Mouse (Mus musculus) embryonic facial prominence, embryonic 12.5 days (tissue): ENCODE results near the gene Akap5. TPM values are rescaled to one million over a fixed set of nuclear protein-coding genes. Genes with fewer than 3 reads are reported as not detected.

ENCODE experiments used
- ATAC-seq: fragments of 200-750 bp; cut with Nextera tagmentation; 2 replicates; pipeline ENCODE4 v1.8.0; 2017; ENCODE audit not compliant: insufficient number of reproducible peaks, insufficient read depth, low FRiP score, low TSS enrichment
- H3K27ac ChIP-seq: fragments of 300-500 bp; sonication (generic); 2 replicates; pipeline ENCODE4 v1.5.1; 2016; ENCODE audit warnings: mild to moderate bottlenecking
- H3K27me3 ChIP-seq: fragments of 300-500 bp; sonication (generic); 2 replicates; pipeline ENCODE4 v1.6.1; 2016; ENCODE audit warnings: mild to moderate bottlenecking, moderate library complexity
- H3K36me3 ChIP-seq: fragments of 300-500 bp; sonication (generic); 2 replicates; pipeline ENCODE4 v1.6.1; 2016; ENCODE audit warnings: mild to moderate bottlenecking
- H3K4me1 ChIP-seq: fragments of 300-500 bp; sonication (generic); 2 replicates; pipeline ENCODE4 v1.6.1; 2016
- H3K4me2 ChIP-seq: fragments of 300-500 bp; sonication (generic); replicated peaks from 2 replicates; pipeline ENCODE4 v1.6.1; 2016; ENCODE audit warnings: mild to moderate bottlenecking, moderate library complexity
- H3K4me3 ChIP-seq: fragments of 300-500 bp; sonication (generic); 2 replicates; pipeline ENCODE4 v1.5.1; 2016; ENCODE audit warnings: mild to moderate bottlenecking
- H3K9ac ChIP-seq: fragments of 300-500 bp; sonication (generic); 2 replicates; pipeline ENCODE4 v1.6.1; 2016; ENCODE audit warnings: mild to moderate bottlenecking, moderate library complexity
- H3K9me3 ChIP-seq: fragments of 300-500 bp; sonication (generic); 2 replicates; pipeline ENCODE4 v1.6.1; 2016; ENCODE audit warnings: mild to moderate bottlenecking, moderate library complexity
- WGBS: fragments of 180-500 bp; shearing (Covaris S2); methylation state at CpG from one replicate; pipeline ENCODE4 v1.1.7; 2016; 5-methylcytosine and 5-hydroxymethylcytosine counted together
- polyA plus RNA-seq: library from polyadenylated mRNA; unstranded; fragments of >200 nt; fragmentation: Nextera tagmentation; extraction: Ambion mirVana; gene quantifications from 2 replicates; pipeline ENCODE4 v1.2.1, GENCODE M21; 2016

Akap5 gene
- polyA plus RNA-seq, 1 experiment from 2014 or later: 2.3 TPM

DNA sequence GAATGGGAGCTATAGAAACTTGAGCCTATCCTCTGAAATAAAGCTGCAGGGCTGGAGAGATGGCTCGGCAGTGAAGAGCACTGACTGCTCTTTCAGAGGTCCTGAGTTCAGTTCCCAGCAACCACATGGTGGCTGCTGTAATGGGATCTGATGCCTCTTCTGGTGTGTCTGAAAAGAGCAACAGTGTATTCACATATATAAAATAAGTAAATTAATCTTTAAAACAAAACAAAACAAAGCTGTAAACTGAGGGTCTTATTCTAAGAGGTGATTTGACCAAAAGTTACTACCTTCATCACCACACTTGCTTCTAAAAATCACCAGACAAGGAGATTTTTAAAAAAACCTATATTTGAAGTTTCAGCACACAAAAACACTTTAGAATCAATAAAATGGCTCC lies 36.2 kb downstream of the Akap5 start:
- Histone ChIP-seq H3K4me1 (0 out of 2 replicates have a peak, but pooled peaks cover under 1% of the 10 kb centered on the region), H3K9ac (no peak overlapping the region), H3K27ac (no peak overlapping the region), H3K27me3 (no peaks in the 10 kb centered on the region), H3K9me3 (no peaks in the 10 kb centered on the region), H3K4me2 (no peak overlapping the region), H3K36me3 (no peaks in the 10 kb centered on the region), H3K4me3 (no peak overlapping the region)
- no peak for ATAC-seq
- WGBS: 53% methylated on average over 1 of the region's 1 CpGs

DNA sequence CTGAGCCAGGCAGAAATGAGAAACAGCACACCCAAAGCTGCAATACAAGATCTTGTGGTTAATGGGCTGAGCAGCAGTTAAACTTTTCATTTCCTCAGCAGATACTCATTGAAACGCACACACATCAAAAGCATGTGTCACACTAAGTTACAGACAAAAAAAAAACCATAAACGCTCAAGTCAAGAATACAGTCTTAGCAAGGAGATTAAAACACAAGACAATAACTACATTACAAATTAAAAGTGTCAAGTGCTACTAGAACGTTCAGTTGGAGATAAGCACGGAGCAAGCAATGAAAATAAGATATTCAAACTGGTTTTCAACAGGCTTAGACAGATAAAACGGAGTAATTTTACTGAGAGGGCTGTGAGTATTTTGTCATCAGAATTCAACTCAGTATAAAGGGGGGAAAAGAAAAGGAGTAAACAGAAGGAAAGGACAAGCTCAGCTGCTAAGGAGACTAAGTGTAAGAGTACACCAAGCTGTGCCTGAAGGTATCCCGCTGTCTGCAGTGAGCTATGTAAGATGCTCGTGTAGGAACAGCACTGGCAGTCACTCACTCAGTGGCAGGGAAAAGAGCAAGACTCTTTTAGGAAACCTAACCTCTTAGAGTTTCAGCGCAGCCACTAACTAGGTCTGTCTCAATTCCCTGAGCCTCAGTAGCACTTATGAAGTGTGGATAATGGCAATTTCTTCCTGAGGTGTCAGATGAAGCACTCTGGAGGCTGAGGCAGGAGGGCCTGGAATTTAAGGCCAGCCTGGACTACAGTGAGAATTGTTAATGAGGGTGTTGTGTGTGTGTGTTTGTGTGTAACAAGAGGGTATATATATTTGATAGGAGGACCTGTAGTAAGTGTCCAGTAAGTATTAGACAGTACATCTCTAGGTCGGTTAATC lies 37.0 kb downstream of the Akap5 start:
- no peak overlapping the region for H3K4me2 ChIP-seq
- no peak overlapping the region for H3K4me3 ChIP-seq
- no peak for ATAC-seq
- H3K9ac ChIP-seq: no peak overlapping the region
- H3K27ac ChIP-seq: 0 out of 2 replicates have a peak overlapping the region, but pooled peaks have one; percentile 17
- 0 out of 2 replicates have a peak, but pooled peaks cover 7% of the 10 kb centered on the region for H3K4me1 ChIP-seq
- H3K36me3 ChIP-seq: no peaks in the 10 kb centered on the region
- 54% methylated on average over 9 of the region's 9 CpGs for WGBS
- H3K9me3 ChIP-seq: no peaks in the 10 kb centered on the region
- no peaks in the 10 kb centered on the region for H3K27me3 ChIP-seq

DNA sequence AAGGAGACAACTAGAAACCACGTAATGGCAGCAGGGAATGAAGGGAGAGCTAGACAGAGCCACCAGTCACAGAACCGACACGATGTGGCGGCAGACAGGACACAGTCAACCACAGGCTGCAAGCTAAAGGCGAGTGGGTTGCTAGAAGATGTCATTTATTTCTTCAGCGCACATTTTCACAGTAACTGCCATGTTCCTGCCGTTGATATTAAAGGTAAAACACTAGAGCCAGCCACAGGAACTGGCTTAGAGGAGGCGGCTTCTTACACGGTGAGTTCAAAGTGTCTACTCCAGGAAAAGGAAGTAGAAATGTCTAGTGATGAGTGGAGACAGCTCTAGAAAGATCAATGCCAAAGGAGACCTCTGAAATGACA lies 37.6 kb downstream of the Akap5 start:
- Histone ChIP-seq H3K27me3 (no peaks in the 10 kb centered on the region), H3K36me3 (no peaks in the 10 kb centered on the region), H3K4me2 (no peak overlapping the region), H3K9ac (no peak overlapping the region), H3K4me1 (peaks cover 13% of the 10 kb centered on the region), H3K27ac (0 out of 2 replicates have a peak overlapping the region, but pooled peaks have one; percentile 17), H3K9me3 (no peaks in the 10 kb centered on the region), H3K4me3 (no peak overlapping the region)
- no peak for ATAC-seq
- 88% methylated on average over 9 of the region's 9 CpGs for WGBS

DNA sequence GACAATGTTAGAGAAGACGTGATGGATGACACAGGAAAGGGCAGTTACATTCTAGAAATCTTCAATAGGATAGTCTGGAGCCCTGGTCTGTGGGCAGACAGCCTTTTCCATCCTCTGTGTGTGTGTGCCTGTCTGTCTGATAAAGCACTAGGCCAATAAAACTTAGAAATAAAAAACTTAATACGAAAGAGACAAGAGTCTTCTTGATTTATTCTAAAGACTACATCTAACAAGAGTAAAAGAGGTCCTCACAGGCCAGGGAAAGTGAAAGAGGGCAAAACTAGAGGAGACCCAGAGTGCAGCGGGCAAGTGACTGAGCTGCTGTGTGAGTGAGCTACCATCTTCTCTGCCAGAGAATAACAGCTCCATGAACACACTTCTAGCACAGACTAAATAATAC lies 41.6 kb downstream of the Akap5 start:
- Histone ChIP-seq H3K4me3 (no peak overlapping the region), H3K36me3 (no peaks in the 10 kb centered on the region), H3K27me3 (no peaks in the 10 kb centered on the region), H3K9ac (no peak overlapping the region), H3K27ac (no peak overlapping the region), H3K4me2 (no peak overlapping the region), H3K4me1 (peaks cover 25% of the 10 kb centered on the region), H3K9me3 (no peaks in the 10 kb centered on the region)
- ATAC-seq: no peak
- 87% methylated on average over 3 of the region's 3 CpGs for WGBS

DNA sequence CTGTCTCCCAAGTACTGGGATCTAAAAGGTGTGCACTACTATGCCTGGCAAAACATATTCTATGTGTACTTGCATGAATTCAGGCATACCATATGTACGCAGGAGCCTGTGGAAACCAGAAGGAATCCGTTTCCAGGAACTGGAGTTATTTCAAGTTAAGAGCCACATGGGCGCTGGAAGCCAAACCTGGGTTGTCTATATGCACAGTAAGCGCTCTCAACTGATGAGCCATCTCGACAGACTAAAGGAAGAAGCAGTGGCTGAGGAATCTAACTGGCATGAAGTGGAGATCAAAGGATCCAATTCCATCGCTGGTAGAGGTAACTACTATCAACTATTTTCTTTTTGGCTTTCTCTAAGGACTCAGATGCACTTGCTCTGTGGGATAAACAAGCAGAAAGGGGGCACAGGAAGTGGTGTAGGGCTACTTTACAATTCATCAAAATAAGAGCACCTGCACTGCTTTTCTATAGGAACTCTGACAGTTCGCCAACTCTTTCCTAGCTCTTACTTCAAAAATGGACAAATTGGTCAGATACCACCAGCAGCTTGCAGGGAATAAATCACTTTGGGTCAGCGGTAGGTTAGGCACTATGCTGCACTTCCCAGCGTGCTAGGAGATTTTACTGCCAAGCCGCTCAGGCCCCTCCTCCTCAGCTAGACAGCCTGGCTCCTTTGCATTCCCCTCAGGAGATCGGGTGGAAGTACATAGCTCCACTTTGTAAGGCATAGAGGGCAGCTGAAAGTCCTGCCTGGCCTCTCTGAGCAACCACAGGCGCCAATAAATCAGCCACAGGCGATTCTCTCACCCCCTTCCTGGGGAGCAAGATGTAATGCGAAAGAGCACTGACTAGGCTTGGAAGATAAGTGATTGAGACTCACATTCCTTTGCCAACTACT lies 42.7 kb downstream of the Akap5 start:
- 23% methylated on average over 14 of the region's 14 CpGs for WGBS
- H3K9ac ChIP-seq: no peak overlapping the region
- H3K27me3 ChIP-seq: no peaks in the 10 kb centered on the region
- H3K4me2 ChIP-seq: peak overlapping the region; percentile 81
- no peaks in the 10 kb centered on the region for H3K36me3 ChIP-seq
- peak overlapping the region; percentile 75; the same call in 1 of the 2 replicates for H3K4me3 ChIP-seq
- no peak for ATAC-seq
- peaks cover 35% of the 10 kb centered on the region for H3K4me1 ChIP-seq
- H3K9me3 ChIP-seq: no peaks in the 10 kb centered on the region
- H3K27ac ChIP-seq: 0 out of 2 replicates have a peak overlapping the region, but pooled peaks have one; percentile 8

DNA sequence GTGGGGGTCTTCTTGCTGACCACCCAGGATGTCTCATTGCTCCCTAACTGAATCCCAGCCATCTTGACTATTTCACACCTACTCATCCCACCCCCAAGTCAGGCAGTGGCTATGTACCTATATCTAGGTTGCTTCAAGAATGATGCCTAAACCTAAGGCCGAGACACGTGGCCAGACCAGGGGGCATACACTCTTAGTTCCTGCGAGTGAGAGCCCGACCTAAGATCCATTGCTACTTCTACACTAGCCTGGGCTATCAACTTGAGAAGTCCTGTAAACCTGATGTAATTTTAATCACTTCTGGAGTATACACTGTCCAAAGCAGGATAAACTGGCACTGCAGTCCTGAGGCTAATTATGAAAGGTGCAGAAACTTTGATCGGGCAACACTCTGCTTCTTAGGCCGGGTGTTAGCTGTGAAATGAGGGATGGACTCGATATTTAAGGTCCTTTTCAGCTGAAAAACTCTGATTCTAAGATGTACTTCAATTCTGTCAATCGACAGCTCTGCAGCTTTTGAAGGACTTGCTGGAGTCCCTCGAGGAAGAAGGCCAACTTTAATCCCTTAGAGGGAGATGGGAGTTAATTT lies 43.6 kb downstream of the Akap5 start:
- 13% methylated on average over 9 of the region's 9 CpGs for WGBS
- Histone ChIP-seq H3K4me3 (peak overlapping the region; percentile 75), H3K9ac (peak overlapping the region; percentile 97), H3K4me1 (peaks cover 42% of the 10 kb centered on the region), H3K27me3 (no peaks in the 10 kb centered on the region), H3K36me3 (no peaks in the 10 kb centered on the region), H3K27ac (peak overlapping the region; percentile 100), H3K4me2 (peak overlapping the region; percentile 81), H3K9me3 (no peaks in the 10 kb centered on the region)
- ATAC-seq: no peak

DNA sequence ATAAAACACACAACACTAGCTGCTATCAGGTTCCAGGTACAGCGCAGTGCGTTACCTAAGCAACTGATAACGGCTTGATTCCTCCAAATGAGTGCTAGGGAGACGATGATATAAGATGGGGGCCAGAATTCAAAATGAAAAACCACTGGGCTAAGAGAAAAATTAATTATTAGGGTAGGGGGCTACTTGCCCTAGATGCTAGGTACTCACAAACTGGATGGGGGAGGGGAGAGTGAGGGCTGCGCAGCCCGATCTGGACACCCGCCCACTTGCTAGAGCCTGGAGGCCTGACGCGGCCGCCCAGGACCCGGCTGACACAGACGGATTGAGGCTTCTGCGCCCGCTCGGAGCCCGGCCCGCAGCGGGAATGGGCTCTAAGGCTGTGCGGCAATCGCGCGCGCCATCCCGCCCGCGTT lies 44.1 kb downstream of the Akap5 start:
- WGBS: under 1% methylated on average over 26 of the region's 26 CpGs
- peaks cover 42% of the 10 kb centered on the region for H3K4me1 ChIP-seq

DNA sequence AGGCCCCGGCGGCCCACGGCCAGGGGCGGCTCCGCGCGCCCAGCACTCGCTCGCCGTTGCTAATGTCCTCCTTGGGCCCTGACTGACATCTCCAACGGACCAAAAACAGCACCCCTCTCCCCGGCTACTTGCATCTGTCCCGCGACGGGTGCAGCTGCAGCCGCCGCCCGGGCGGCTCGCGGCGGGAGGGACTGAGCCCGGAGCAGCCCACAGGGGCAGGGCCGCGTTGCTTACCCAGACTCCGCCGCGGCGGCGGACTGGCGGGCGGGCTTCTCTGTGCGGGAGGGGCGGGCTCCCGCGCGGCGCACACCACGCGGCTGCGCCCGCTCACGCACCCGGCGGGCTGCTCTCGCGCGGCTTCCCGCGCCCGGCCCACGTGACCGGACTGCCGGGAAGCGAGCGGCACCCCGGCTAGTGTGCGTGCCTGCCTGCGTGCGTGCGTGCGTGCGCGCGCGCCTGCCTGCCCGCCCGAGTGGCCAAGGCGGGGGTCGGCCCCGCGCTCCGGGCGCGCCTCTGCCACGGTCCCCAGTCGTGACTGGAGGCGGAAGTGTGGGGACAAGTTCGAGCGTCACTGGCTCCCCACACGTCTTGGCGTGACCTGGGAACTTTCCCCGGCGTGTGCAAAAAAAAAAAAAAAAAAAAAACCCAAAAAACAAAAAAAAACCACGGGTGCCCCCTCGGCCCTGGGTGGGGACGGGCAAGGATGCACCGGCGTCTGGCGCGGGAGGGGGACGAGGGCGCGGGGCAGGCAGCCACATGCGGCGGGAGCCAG lies 44.7 kb downstream of the Akap5 start, which contains the start of gene Zbtb25:
Zbtb25 (minus strand) TSS at position 397 of the 772 bp plus-strand sequence.
- H3K36me3 ChIP-seq: no peaks in the 10 kb centered on the region
- peaks cover 45% of the 10 kb centered on the region for H3K4me1 ChIP-seq
- peak within 1 kb of the TSS; percentile 75 for H3K4me3 ChIP-seq
- peak; percentile 75 for ATAC-seq
- peak within 1 kb of the TSS; percentile 97 for H3K9ac ChIP-seq
- H3K27ac ChIP-seq: peak within 1 kb of the TSS; percentile 100
- H3K4me2 ChIP-seq: peak within 1 kb of the TSS; percentile 81
- H3K27me3 ChIP-seq: no peaks in the 10 kb centered on the region
- H3K9me3 ChIP-seq: no peaks in the 10 kb centered on the region
- WGBS: under 1% methylated on average over 94 of the region's 96 CpGs

More for the DNA sequence above, 44.1 kb downstream of the Akap5 start:
- peak overlapping the region; percentile 100 for H3K27ac ChIP-seq
- H3K4me3 ChIP-seq: peak overlapping the region; percentile 75
- no peaks in the 10 kb centered on the region for H3K36me3 ChIP-seq
- peak; percentile 9 for ATAC-seq
- no peaks in the 10 kb centered on the region for H3K9me3 ChIP-seq
- peak overlapping the region; percentile 97 for H3K9ac ChIP-seq
- H3K4me2 ChIP-seq: peak overlapping the region; percentile 81
- no peaks in the 10 kb centered on the region for H3K27me3 ChIP-seq

DNA sequence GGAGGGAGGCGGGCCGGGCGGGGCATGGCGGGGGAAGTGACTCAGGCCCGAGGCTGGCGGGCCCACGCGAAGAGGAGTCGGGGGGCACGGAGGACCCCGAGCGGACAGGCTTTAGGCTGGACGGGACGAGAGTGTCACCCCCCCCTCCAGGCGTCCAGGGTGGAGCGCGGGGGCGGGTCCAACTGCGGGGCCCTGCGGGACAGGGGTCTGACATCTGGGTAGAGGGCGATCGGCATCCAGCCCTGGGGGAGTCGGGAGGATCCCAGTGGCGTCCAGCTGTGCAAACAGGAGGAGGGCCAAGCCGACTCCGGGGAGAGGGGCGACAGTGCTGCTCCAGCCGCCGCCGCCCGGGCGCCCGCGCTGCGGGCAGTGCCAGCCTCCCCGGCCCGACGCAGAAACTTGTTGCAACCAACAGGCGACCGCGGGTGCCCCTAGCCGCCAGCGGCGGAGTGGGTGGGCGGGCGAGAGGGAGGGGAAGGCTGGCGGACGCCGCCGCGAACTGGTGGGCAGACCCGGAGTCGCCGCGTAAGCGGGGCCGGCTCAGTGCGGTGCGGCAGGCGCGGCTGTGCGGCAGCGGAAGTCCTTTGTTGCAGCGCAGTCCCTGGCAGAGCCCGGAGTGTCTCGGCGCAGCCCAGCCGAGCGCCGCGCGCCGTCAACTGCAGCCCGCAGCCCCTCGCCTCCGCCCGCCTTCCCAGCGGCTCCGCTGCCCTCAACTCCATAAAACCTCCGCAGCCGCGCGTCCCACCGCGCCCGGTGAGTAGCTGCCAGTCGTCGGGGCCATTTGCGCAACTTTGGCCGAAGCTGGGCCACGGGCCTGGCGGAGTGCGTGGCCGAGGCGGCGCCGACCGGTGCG lies 45.5 kb downstream of the Akap5 start, which contains the start of gene Zbtb1:
Zbtb1 (plus strand) TSS at position 289 of the 853 bp plus-strand sequence.
- Histone ChIP-seq H3K4me3 (peak within 1 kb of the TSS; percentile 75), H3K27me3 (no peaks in the 10 kb centered on the region), H3K4me1 (peaks cover 45% of the 10 kb centered on the region), H3K9ac (peak within 1 kb of the TSS; percentile 97), H3K27ac (peak within 1 kb of the TSS; percentile 100), H3K36me3 (no peaks in the 10 kb centered on the region), H3K9me3 (no peaks in the 10 kb centered on the region), H3K4me2 (peak within 1 kb of the TSS; percentile 81)
- peak; percentile 59 for ATAC-seq
- WGBS: under 1% methylated on average over 94 of the region's 99 CpGs
